Mouse (Mus musculus): ENCODE data around the gene Isy1.

- TF ChIP-seq CTCF (conservative IDR thresholded peaks at IDR 0.05; ENCODE audit: low read length): no peak
- no peak for TF ChIP-seq NANOG (IDR thresholded peaks at IDR 0.05; ENCODE audit: borderline replicate concordance, low read length)
- no peak for TF ChIP-seq POU5F1 (IDR thresholded peaks at IDR 0.05; ENCODE audit: borderline replicate concordance, low read length)
These were observed 8.2 kb upstream of the Isy1 start for GRCm38 (mm10) chr6:87846813-87847212.

All from E14TG2a.4 (cell line).